Mouse (Mus musculus) heart, adult 2 months (tissue): ENCODE measurements around the gene Gdpgp1.

Experiments used
- CTCF ChIP-seq: fragments of 200-600 bp; IDR thresholded peaks from 2 replicates; pipeline ENCODE4 v1.8.1; 2022; ENCODE audit warnings: antibody characterized with exemption, mild to moderate bottlenecking, moderate library complexity
- EP300 ChIP-seq: fragments of 200-500 bp; IDR thresholded peaks from 2 replicates; pipeline ENCODE4 v1.6.1; 2011; ENCODE audit warnings: low read depth, low read length, control low read depth; ENCODE audit not compliant: insufficient read depth
- POLR2A ChIP-seq: fragments of 200-500 bp; IDR thresholded peaks from 2 replicates; pipeline ENCODE4 v1.6.1; 2011; ENCODE audit warnings: mild to moderate bottlenecking, low read depth, low read length, control low read depth; ENCODE audit not compliant: insufficient read depth

- no peak for TF ChIP-seq CTCF
- TF ChIP-seq POLR2A: no peak
- no peak for TF ChIP-seq EP300
These were observed 23.0 kb upstream of the Gdpgp1 start for GRCm38 (mm10) chr7:80209669-80210068.
